Mouse (Mus musculus) ES-E14 (cell line): Measurements from ENCODE around the gene N4bp1. TPM values are rescaled to one million over a fixed set of nuclear protein-coding genes. Genes with fewer than 3 reads are reported as not detected.

ENCODE experiments used
- DNase-seq: peaks from one replicate; pipeline ENCODE4 v3.0.0-alpha.2; 2013; ENCODE audit warnings: low read depth, low spot score
- H3K27ac ChIP-seq: 2 replicates; pipeline ENCODE4 v1.5.1; 2012; ENCODE audit warnings: low read depth, mild to moderate bottlenecking, low read length, moderate library complexity, mixed read lengths; ENCODE audit not compliant: poor library complexity, insufficient read depth, severe bottlenecking
- H3K36me3 ChIP-seq: 2 replicates; pipeline ENCODE4 v1.6.1; 2012; ENCODE audit warnings: mild to moderate bottlenecking, low read length, moderate library complexity, mixed read lengths; ENCODE audit not compliant: control insufficient read depth, poor library complexity, insufficient read depth, severe bottlenecking
- H3K4me1 ChIP-seq, 2 experiments: fragments of 150-350 bp in 1 of 2; sonication (generic) in 1 of 2; 2 replicates each; pipeline ENCODE4 v1.6.1; 2012; ENCODE audit warnings: low read length in 2 of 2, mild to moderate bottlenecking in 1 of 2, mixed read lengths in 1 of 2; ENCODE audit not compliant: control insufficient read depth in 2 of 2, insufficient read depth in 2 of 2, poor library complexity in 1 of 2
- H3K4me3 ChIP-seq, 2 experiments: fragments of 150-350 bp in 1 of 2; sonication (generic) in 1 of 2; 2 replicates each; pipeline ENCODE4 v1.5.1; 2012; ENCODE audit warnings: low read length in 2 of 2, low read depth in 1 of 2, mild to moderate bottlenecking in 1 of 2, mixed read lengths in 1 of 2; ENCODE audit not compliant: insufficient read depth in 1 of 2, poor library complexity in 1 of 2, severe bottlenecking in 1 of 2
- H3K9ac ChIP-seq: 2 replicates; pipeline ENCODE4 v1.6.1; 2012; ENCODE audit warnings: low read depth, mild to moderate bottlenecking, low read length, mixed read lengths; ENCODE audit not compliant: poor library complexity, insufficient read depth, severe bottlenecking
- H3K9me3 ChIP-seq: fragments of 150-350 bp; sonication (generic); 2 replicates; pipeline ENCODE4 v1.6.1; 2012; ENCODE audit warnings: low read depth, mild to moderate bottlenecking, low read length; ENCODE audit not compliant: control insufficient read depth, insufficient read depth
- CHD2 ChIP-seq: IDR thresholded peaks from 2 replicates; pipeline ENCODE4 v1.6.1; 2014; ENCODE audit warnings: mild to moderate bottlenecking, low read depth, low read length, inconsistent platforms
- HCFC1 ChIP-seq: IDR thresholded peaks from 2 replicates; pipeline ENCODE4 v1.6.1; 2012; ENCODE audit warnings: low read length, inconsistent platforms, borderline replicate concordance; ENCODE audit not compliant: insufficient read depth
- MAFK ChIP-seq: IDR thresholded peaks from 2 replicates; pipeline ENCODE4 v1.6.1; 2014; ENCODE audit warnings: mild to moderate bottlenecking, low read depth, low read length, inconsistent platforms; ENCODE audit not compliant: insufficient read depth
- ZC3H11A ChIP-seq: IDR thresholded peaks from 2 replicates; pipeline ENCODE4 v1.6.1; 2012; ENCODE audit warnings: low read depth, mild to moderate bottlenecking, inconsistent platforms, low read length, borderline replicate concordance
- ZNF384 ChIP-seq: IDR thresholded peaks from 2 replicates; pipeline ENCODE4 v1.6.1; 2012; ENCODE audit warnings: low read depth, low read length, inconsistent platforms
- in situ Hi-C, 2 experiments: fragments of 600-800 bp; cut with MboI; formaldehyde crosslinking; loops; one replicate each; pipeline ENCODE4 v1.15.1; 2025; ENCODE audit warnings: low sequenced_read_pairs in 2 of 2, inconsistent platforms in 1 of 2; ENCODE audit not compliant: unreplicated experiment in 2 of 2
- total RNA-seq: library from RNA; depleted of rRNA; stranded (reverse); fragments of 300-350 nt; gene quantifications from 2 replicates; pipeline ENCODE4 v1.2.3, GENCODE M21; 2012

N4bp1 gene
- total RNA-seq, 1 experiment = 40.2 TPM

DNA sequence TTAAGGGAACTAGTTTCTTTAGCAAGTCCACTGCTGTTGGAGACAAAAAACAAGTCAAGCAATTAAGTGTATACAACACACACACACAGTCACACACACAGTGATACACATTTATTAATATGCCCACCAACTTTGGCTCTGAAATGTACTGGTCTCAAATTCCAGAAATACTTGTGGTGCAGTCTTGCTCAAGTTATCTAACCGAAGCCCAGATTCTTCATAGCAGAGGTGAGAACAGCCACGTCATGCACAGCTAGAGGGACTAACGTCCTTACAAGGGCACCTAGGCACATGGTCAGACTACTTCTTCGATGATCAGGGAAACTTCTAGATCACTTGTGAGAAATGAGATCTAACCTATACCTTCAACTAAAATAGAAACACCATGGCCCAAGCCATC lies 22.2 kb downstream of the N4bp1 start:
- no peak for TF ChIP-seq HCFC1
- TF ChIP-seq ZC3H11A = no peak
- TF ChIP-seq CHD2 = no peak
- TF ChIP-seq ZNF384 = no peak
- TF ChIP-seq MAFK = no peak
- H3K4me3 ChIP-seq = no peak overlapping the region
- H3K4me1 ChIP-seq = peaks cover 11 to 16% of the 10 kb centered on the region in 2 experiments
- in situ Hi-C loops = no loop called here
- no peaks in the 10 kb centered on the region for H3K9me3 ChIP-seq
- no peak for DNase-seq
- H3K36me3 ChIP-seq = peaks cover 18% of the 10 kb centered on the region
- no peak overlapping the region for H3K27ac ChIP-seq
- no peak overlapping the region for H3K9ac ChIP-seq

DNA sequence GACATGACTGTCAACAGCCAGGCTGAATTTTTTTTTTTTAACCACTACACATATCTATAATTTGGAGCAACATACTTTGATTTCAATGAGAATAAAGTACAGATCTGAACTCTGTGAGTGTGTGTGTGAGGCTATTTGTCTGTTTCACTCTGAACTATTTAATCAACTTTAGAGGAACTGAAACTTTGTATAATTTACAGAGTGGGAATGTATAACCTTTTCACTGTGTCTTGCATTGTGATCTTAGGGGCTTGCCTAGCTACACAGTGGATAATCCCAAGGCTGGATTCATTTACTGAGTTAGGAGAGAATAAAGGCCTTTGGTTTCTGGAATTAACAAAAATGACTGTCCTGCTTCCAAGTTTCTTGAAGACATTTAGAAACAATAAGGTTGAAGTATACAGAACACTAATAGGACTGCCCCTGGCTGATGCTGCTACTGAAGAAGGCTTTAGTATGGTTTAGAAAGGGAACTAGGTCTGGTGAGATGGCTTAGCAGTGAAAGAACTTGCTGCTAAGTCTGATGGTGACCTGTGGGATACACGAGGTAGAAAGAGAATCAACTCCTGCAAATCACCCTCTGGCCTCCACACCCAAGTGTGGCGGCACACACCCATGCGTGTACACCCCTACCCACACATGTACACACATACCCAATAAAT lies 22.8 kb downstream of the N4bp1 start:
- no peak overlapping the region for H3K4me3 ChIP-seq

DNA sequence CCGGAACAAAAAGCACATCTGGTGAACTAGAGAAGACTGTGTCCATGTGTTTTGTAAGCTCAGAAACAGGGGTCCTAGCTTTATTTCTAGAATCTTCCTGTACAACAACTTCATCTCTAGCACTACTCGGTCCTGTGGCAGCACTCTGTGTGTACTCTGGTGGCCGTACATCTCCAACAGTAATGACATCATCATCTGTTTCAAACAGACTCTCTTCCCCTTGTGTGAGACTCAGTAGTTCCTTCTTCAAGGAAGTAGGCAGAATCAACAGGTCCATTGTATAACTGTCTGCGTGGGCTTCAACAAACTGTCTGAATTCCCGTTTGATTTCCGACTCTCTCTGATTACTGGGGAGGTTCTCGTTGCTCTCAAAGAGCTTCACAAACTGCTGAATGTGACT lies 23.5 kb downstream of the N4bp1 start:
- Histone ChIP-seq H3K9ac (no peak overlapping the region), H3K27ac (no peak overlapping the region), H3K4me3 (no peak overlapping the region), H3K4me1 (peaks cover 9 to 21% of the 10 kb centered on the region in 2 experiments), H3K9me3 (no peaks in the 10 kb centered on the region), H3K36me3 (peaks cover 21% of the 10 kb centered on the region)
- in situ Hi-C loops = no loop called here
- no peak for DNase-seq
- no peak for TF ChIP-seq ZNF384
- no peak for TF ChIP-seq MAFK
- no peak for TF ChIP-seq ZC3H11A
- TF ChIP-seq HCFC1 = no peak
- TF ChIP-seq CHD2 = no peak

More for the DNA sequence above, 22.8 kb downstream of the N4bp1 start:
- H3K27ac ChIP-seq = no peak overlapping the region
- DNase-seq = no peak
- H3K4me1 ChIP-seq = peaks cover 13 to 15% of the 10 kb centered on the region in 2 experiments
- no peak overlapping the region for H3K9ac ChIP-seq
- no peak for TF ChIP-seq HCFC1
- in situ Hi-C loops = no loop called here
- peaks cover 21% of the 10 kb centered on the region for H3K36me3 ChIP-seq
- H3K9me3 ChIP-seq = no peaks in the 10 kb centered on the region

DNA sequence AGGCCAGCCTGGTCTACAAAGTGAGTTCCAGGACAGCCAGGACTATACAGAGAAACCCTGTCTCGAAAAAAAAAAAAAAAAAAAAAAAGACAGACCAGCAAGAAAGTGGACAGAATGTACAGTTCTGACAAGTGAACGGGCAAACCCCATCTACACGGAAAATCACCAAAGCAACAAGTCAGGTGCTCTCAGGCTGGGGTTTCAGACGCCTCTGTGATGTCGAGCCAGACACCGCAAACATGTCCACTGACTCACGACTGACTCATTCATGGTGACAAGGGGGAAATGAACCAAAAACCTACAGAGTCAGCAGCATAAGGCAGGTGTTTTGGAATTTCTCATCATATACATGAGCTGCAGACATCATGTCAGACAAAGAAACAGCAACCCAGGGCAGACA lies 28.8 kb downstream of the N4bp1 start:
- no peak overlapping the region for H3K4me3 ChIP-seq
- in situ Hi-C loops = no loop called here
- no peak for DNase-seq
- H3K9ac ChIP-seq = no peak overlapping the region
- H3K9me3 ChIP-seq = no peaks in the 10 kb centered on the region
- no peak for TF ChIP-seq ZNF384
- TF ChIP-seq CHD2 = no peak
- peaks cover 34% of the 10 kb centered on the region for H3K36me3 ChIP-seq
- no peak overlapping the region for H3K27ac ChIP-seq
- peaks cover 13 to 23% of the 10 kb centered on the region in 2 experiments for H3K4me1 ChIP-seq

DNA sequence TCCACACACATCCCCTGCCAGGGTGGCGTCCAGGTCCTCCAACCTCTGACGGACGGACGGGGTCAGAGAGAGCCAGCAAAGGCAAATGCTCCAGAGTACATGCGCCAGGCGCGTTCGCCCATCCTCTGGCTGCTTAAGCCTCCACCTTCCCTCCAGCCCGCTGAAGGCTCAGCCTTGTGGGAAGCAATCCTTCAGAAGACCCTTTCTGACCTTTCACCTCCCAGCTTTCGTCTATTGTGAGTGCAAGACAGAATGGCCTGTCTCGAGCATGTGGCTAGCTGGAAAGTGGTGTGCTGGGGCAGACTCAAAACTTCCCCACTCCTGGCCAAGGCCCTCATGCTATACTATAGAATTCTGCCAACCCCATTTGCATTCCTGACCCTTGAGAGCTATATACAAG lies 30.4 kb downstream of the N4bp1 start:
- TF ChIP-seq CHD2 (no peak), MAFK (no peak), HCFC1 (no peak), ZC3H11A (no peak), ZNF384 (no peak)
- H3K4me1 ChIP-seq = peaks cover 11 to 19% of the 10 kb centered on the region in 2 experiments
- in situ Hi-C loops = no loop called here
- no peak overlapping the region for H3K4me3 ChIP-seq
- H3K36me3 ChIP-seq = peaks cover 32% of the 10 kb centered on the region
- no peak for DNase-seq
- no peak overlapping the region for H3K9ac ChIP-seq
- no peaks in the 10 kb centered on the region for H3K9me3 ChIP-seq
- H3K27ac ChIP-seq = no peak overlapping the region
